Mouse (Mus musculus): ENCODE data around the gene Trim13.
A peak's percentile ranks its signal among the peaks of the same experiment; 100 is the strongest.
"Not testable (repeated sequence)": the region's sequence is repeated elsewhere in the genome, so short reads cannot be mapped to it uniquely, and the experiment has no call there.

Trim13 gene

GRCm38 (mm10) chr14:61597968-61598367, at the start of gene Trim13:
TSS of gene Trim13 (plus strand) at chr14:61598247.
- no peak for DNase-seq (ENCODE audit: low spot score in 2 of 2)

GRCm38 (mm10) chr14:61548614-61549013, 49.4 kb upstream of the Trim13 start:
- DNase-seq (ENCODE audit: low spot score in 2 of 2): no peak

GRCm38 (mm10) chr14:61555931-61556288, 42.1 kb upstream of the Trim13 start:
- no peak for DNase-seq (ENCODE audit: low spot score in 2 of 2)

- DNase-seq (ENCODE audit: low spot score in 2 of 2): peak; percentile 90 to 95
Observed at GRCm38 (mm10) chr14:61556289-61557147, 41.5 kb upstream of the Trim13 start, which contains the start of gene Spryd7. TSS of gene Spryd7 (minus strand) at chr14:61556886.

GRCm38 (mm10) chr14:61558901-61559300, 39.1 kb upstream of the Trim13 start:
- DNase-seq (ENCODE audit: low spot score in 2 of 2): no peak

- no peak for DNase-seq (ENCODE audit: low spot score in 2 of 2)
Observed at GRCm38 (mm10) chr14:61559856-61560255, 38.2 kb upstream of the Trim13 start.

GRCm38 (mm10) chr14:61566211-61566610, 31.8 kb upstream of the Trim13 start:
- not testable (repeated sequence) for DNase-seq (ENCODE audit: low spot score in 2 of 2)

GRCm38 (mm10) chr14:61569344-61569743, 28.7 kb upstream of the Trim13 start:
- no peak for DNase-seq (ENCODE audit: low spot score in 2 of 2)

- peak; percentile 79 to 80 for DNase-seq (ENCODE audit: low spot score in 2 of 2)
Observed at GRCm38 (mm10) chr14:61571366-61571765, 26.7 kb upstream of the Trim13 start.

- DNase-seq (ENCODE audit: low spot score in 2 of 2): no peak
Observed at GRCm38 (mm10) chr14:61572131-61572530, 25.9 kb upstream of the Trim13 start.

- DNase-seq (ENCODE audit: low spot score in 2 of 2): no peak
Observed at GRCm38 (mm10) chr14:61575066-61575465, 23.0 kb upstream of the Trim13 start.

- no peak for DNase-seq (ENCODE audit: low spot score in 2 of 2)
Observed at GRCm38 (mm10) chr14:61575941-61576340, 22.1 kb upstream of the Trim13 start.

- DNase-seq (ENCODE audit: low spot score in 2 of 2): no peak
Observed at GRCm38 (mm10) chr14:61589288-61590065, 8.6 kb upstream of the Trim13 start.

- no peak for DNase-seq (ENCODE audit: low spot score in 2 of 2)
Observed at GRCm38 (mm10) chr14:61596719-61597426, 1.2 kb upstream of the Trim13 start.

- peak; percentile 72 to 80 for DNase-seq (ENCODE audit: low spot score in 2 of 2)
Observed at GRCm38 (mm10) chr14:61599057-61599806, 1.2 kb downstream of the Trim13 start.

GRCm38 (mm10) chr14:61601348-61601747, 3.3 kb downstream of the Trim13 start:
- DNase-seq (ENCODE audit: low spot score in 2 of 2): no peak

- no peak for DNase-seq (ENCODE audit: low spot score in 2 of 2)
Observed at GRCm38 (mm10) chr14:61603069-61603755, 5.2 kb downstream of the Trim13 start.

GRCm38 (mm10) chr14:61604081-61604480, 6.0 kb downstream of the Trim13 start:
- DNase-seq (ENCODE audit: low spot score in 2 of 2): no peak

- not testable (repeated sequence) for DNase-seq (ENCODE audit: low spot score in 2 of 2)
Observed at GRCm38 (mm10) chr14:61606088-61606487, 8.0 kb downstream of the Trim13 start.

GRCm38 (mm10) chr14:61607157-61607556, 9.1 kb downstream of the Trim13 start, which contains the start of gene Kcnrg:
TSS of gene Kcnrg (plus strand) at chr14:61607457.
- no peak for DNase-seq (ENCODE audit: low spot score in 2 of 2)

- no peak for DNase-seq (ENCODE audit: low spot score in 2 of 2)
Observed at GRCm38 (mm10) chr14:61611766-61612165, 13.7 kb downstream of the Trim13 start.

All from frontal cortex, postnatal 25 days (tissue).